Mouse (Mus musculus) cerebellum, adult 2 months (tissue): ENCODE measurements around the gene Kif17.

ENCODE experiments used
- CTCF ChIP-seq: fragments of 200-500 bp; IDR thresholded peaks from 2 replicates; pipeline ENCODE4 v1.5.1; 2011; ENCODE audit warnings: low read depth, mild to moderate bottlenecking, control low read depth, low read length, moderate library complexity, borderline replicate concordance; ENCODE audit not compliant: insufficient read depth
- POLR2A ChIP-seq: fragments of 200-500 bp; IDR thresholded peaks from 2 replicates; pipeline ENCODE4 v1.6.1; 2011; ENCODE audit warnings: low read length, control low read depth, borderline replicate concordance; ENCODE audit not compliant: insufficient read depth

GRCm38 (mm10) chr4:138219331-138219730 is 30.9 kb upstream of the Kif17 start:
- TF ChIP-seq CTCF (no peak), POLR2A (no peak)
